Mouse (Mus musculus): ENCODE results near the gene Gm20388. TPM values are rescaled to one million over a fixed set of nuclear protein-coding genes. Genes with fewer than 3 reads are reported as not detected.

The Gm20388 gene
- polyA plus RNA-seq, 1 experiment from 2014 or later = 7.4 TPM

DNA sequence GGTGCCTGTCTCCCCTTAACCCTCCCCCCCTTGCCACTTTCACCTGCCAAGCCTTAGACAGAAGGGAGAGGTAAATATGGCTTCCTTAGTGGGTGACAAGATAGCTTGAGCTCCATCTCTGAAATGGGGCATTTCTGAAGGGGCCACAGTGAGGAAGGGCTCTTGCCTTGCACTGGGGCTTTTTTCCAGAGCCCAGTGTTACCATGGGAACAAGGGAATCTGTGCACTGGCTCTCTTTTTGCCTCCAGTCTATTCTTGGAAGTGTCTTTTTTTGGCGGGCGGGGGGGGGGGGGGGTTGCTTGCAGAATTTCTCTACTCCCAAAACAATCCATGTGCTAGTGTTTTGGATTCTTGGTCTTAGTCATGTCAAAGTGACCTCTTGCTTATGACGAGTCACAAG, 2104.0 kb downstream of the Gm20388 start:
- Histone ChIP-seq H3K9ac (ENCODE audit: low read length) (no peak overlapping the region), H3K4me1 (ENCODE audit: control insufficient read depth, insufficient read depth, low read length) (0 out of 2 replicates have a peak, but pooled peaks cover 2% of the 10 kb centered on the region), H3K4me2 (ENCODE audit: low read depth, low read length) (no peak overlapping the region), H3K27me3 (ENCODE audit: control insufficient read depth, insufficient read depth, low read length) (no peaks in the 10 kb centered on the region), H3K36me3 (ENCODE audit: control insufficient read depth, insufficient read depth, low read length) (no peaks in the 10 kb centered on the region; the same call in 1 of the 2 replicates), H3K9me3 (replicated peaks; ENCODE audit: control insufficient read depth, low read length) (no peaks in the 10 kb centered on the region), H3K27ac (ENCODE audit: low read length) (no peak overlapping the region), H3K4me3 (replicated peaks; ENCODE audit: low read length) (no peak overlapping the region)
- 69% methylated on average over 3 of the region's 3 CpGs for WGBS
- ATAC-seq (ENCODE audit: insufficient read depth, low FRiP score) = no peak

DNA sequence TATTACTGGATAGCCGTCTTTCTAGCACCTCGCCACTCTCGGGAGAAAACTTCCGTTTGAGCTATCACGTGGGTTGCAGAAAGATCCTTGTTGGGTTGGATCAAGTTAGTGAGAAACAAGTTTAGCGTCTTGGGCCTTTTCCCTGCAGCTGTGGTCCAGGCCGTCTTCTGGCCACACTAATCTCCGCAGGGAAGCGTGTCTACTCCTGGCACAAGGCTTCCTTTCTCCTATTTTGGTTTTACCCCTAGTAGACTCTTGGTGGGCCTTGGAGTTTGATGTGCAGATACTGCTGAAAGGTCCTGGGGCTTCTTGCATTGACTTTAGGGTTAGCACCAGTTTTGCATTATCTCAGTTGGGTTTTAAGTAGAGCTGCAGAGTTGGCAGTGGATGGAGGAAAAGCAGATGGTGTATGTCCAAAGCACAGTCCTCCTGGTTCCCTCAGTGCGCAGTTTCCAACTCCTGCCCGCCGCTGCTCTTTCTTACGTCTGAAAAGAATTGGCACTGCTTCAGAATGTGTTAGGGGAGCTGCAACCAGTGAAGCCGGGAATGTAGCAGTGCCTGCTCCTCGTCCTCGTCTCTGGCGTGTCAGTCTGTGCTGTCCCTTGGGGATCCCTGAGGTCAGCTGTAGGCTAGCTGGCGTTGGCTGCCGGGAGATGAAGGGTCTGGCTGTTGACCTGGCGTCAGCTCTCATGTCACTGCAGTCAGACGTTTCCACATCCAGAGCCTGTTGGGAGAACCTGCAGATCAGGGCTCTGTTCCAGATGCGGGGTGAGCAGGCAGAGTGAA, 2107.6 kb downstream of the Gm20388 start:
- ATAC-seq (ENCODE audit: insufficient read depth, low FRiP score) = peak; percentile 35; the same call in 1 of the 2 replicates
- H3K36me3 ChIP-seq (ENCODE audit: control insufficient read depth, insufficient read depth, low read length) = no peaks in the 10 kb centered on the region; the same call in 1 of the 2 replicates
- 62% methylated on average over 22 of the region's 22 CpGs for WGBS

DNA sequence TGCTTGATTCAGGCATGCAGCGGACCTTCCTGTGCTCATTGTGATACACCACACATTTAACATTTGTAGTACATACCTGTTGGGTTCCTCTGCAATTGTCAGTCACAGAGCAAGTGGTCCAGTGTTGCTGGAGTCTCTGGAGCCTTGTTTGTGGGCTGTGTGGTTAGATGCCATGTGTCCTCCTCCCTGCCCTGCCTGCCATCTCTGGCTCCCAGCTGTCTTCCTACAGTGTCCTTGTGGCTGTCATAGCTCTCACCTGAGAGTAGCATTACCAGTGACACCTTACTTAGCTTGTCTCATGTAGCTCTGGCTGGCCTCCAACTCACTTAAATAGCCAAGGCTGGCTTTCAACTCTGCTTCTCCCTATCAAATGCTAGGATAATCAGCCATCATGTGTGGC, 2108.5 kb downstream of the Gm20388 start:
- Histone ChIP-seq H3K27me3 (ENCODE audit: control insufficient read depth, insufficient read depth, low read length) (no peaks in the 10 kb centered on the region), H3K4me1 (ENCODE audit: control insufficient read depth, insufficient read depth, low read length) (0 out of 2 replicates have a peak, but pooled peaks cover 8% of the 10 kb centered on the region), H3K9me3 (replicated peaks; ENCODE audit: control insufficient read depth, low read length) (no peaks in the 10 kb centered on the region), H3K4me3 (replicated peaks; ENCODE audit: low read length) (no peak overlapping the region), H3K27ac (ENCODE audit: low read length) (no peak overlapping the region), H3K4me2 (ENCODE audit: low read depth, low read length) (no peak overlapping the region), H3K36me3 (ENCODE audit: control insufficient read depth, insufficient read depth, low read length) (no peaks in the 10 kb centered on the region; the same call in 1 of the 2 replicates), H3K9ac (ENCODE audit: low read length) (no peak overlapping the region)
- no peak for ATAC-seq (ENCODE audit: insufficient read depth, low FRiP score)
- 97% methylated on average over 1 of the region's 1 CpGs for WGBS

More for the DNA sequence above, 2107.6 kb downstream of the Gm20388 start:
- Histone ChIP-seq H3K9ac (ENCODE audit: low read length) (no peak overlapping the region), H3K9me3 (replicated peaks; ENCODE audit: control insufficient read depth, low read length) (no peaks in the 10 kb centered on the region), H3K4me1 (ENCODE audit: control insufficient read depth, insufficient read depth, low read length) (0 out of 2 replicates have a peak, but pooled peaks cover 8% of the 10 kb centered on the region), H3K27me3 (ENCODE audit: control insufficient read depth, insufficient read depth, low read length) (no peaks in the 10 kb centered on the region), H3K4me3 (replicated peaks; ENCODE audit: low read length) (no peak overlapping the region), H3K4me2 (ENCODE audit: low read depth, low read length) (no peak overlapping the region), H3K27ac (ENCODE audit: low read length) (peak overlapping the region; percentile 31; the same call in 1 of the 2 replicates)

DNA sequence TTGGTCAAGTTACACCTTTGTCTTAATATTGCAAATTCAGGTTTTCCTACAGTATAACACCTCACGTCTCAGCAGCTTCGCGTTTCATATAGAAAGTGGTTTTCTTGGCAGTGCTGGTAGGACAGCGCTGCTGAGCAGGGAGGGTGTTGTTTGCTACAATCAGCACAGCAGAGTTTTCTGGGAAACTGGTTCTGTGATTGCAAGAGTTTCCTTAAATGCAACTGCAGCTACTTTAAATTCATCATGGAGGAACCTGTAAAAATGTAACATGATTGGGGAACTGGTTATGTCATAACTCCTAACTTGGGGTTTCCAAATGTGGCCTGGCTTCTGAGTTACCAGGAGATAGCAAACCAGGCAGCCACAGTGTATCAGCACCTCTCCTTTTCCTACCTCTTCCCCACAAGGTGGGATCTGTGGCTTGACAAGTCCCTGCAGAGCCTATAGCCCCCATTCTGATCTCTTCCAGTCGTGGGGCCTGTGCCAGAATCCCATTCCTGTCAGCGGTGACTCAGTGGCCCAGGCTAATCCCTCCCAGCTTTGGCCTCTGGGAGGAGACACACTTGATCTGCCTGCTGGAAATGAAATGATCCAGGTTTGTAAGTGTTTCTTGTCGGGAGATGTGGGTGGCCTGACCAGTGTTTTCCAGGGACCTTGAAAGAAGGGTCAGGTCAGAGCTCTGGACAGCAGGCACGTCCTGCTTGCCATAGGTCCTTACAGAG, 2109.6 kb downstream of the Gm20388 start:
- Histone ChIP-seq H3K27me3 (ENCODE audit: control insufficient read depth, insufficient read depth, low read length) (no peaks in the 10 kb centered on the region), H3K9me3 (replicated peaks; ENCODE audit: control insufficient read depth, low read length) (no peaks in the 10 kb centered on the region), H3K4me1 (ENCODE audit: control insufficient read depth, insufficient read depth, low read length) (0 out of 2 replicates have a peak, but pooled peaks cover 8% of the 10 kb centered on the region), H3K9ac (ENCODE audit: low read length) (no peak overlapping the region), H3K36me3 (ENCODE audit: control insufficient read depth, insufficient read depth, low read length) (no peaks in the 10 kb centered on the region; the same call in 1 of the 2 replicates), H3K4me2 (ENCODE audit: low read depth, low read length) (no peak overlapping the region), H3K27ac (ENCODE audit: low read length) (0 out of 2 replicates have a peak overlapping the region, but pooled peaks have one; percentile 14), H3K4me3 (replicated peaks; ENCODE audit: low read length) (no peak overlapping the region)
- ATAC-seq (ENCODE audit: insufficient read depth, low FRiP score) = no peak
- WGBS = 72% methylated on average over 8 of the region's 8 CpGs

DNA sequence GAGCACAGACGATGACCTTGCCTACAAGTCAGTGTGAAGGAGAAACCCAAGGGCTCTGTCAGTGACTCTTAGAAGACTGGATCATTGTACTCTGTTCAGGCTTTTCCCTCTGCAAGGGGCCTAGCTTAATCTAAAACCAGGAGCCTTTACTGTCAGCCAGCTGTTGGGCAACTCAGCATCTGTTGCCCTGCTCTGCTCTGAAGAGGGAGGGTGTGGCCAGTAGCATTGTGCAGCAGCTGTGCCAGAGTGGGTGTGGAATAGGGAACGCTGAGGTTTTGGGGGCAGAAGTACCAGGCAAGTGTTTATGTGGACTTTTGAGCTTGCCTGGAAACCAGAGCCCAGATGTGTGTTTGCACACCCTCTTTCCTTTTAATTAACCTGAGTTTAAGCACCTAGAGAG, 2111.1 kb downstream of the Gm20388 start:
- ATAC-seq (ENCODE audit: insufficient read depth, low FRiP score) = no peak

DNA sequence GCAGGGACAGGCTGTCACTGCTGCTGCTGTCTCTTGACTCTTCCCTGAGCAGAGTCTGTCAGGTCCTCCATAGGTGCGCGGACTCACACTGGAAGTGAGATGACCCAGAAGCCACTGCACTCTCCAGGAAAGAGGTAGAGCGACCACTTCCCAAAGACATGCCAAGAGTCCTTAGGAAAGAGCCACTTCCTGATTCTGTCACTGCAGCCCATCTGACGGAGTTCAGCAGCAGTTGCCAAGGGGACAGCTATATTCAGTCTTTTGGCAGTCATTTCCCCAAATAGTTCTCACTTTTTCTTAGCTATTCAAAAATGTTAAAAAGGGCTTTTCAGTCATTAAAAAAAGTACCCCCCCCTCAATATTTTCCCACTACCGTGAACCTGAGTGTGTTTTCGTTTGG, 2111.6 kb downstream of the Gm20388 start:
- ATAC-seq (ENCODE audit: insufficient read depth, low FRiP score) = no peak
- Histone ChIP-seq H3K4me2 (ENCODE audit: low read depth, low read length) (no peak overlapping the region), H3K9ac (ENCODE audit: low read length) (no peak overlapping the region), H3K27ac (ENCODE audit: low read length) (no peak overlapping the region), H3K36me3 (ENCODE audit: control insufficient read depth, insufficient read depth, low read length) (peaks cover 7% of the 10 kb centered on the region), H3K9me3 (replicated peaks; ENCODE audit: control insufficient read depth, low read length) (no peaks in the 10 kb centered on the region), H3K4me3 (replicated peaks; ENCODE audit: low read length) (no peak overlapping the region), H3K27me3 (ENCODE audit: control insufficient read depth, insufficient read depth, low read length) (no peaks in the 10 kb centered on the region), H3K4me1 (ENCODE audit: control insufficient read depth, insufficient read depth, low read length) (0 out of 2 replicates have a peak, but pooled peaks cover 8% of the 10 kb centered on the region)
- 81% methylated on average over 6 of the region's 6 CpGs for WGBS

More for the DNA sequence above, 2111.1 kb downstream of the Gm20388 start:
- WGBS = 77% methylated on average over 2 of the region's 2 CpGs
- Histone ChIP-seq H3K4me1 (ENCODE audit: control insufficient read depth, insufficient read depth, low read length) (0 out of 2 replicates have a peak, but pooled peaks cover 8% of the 10 kb centered on the region), H3K27me3 (ENCODE audit: control insufficient read depth, insufficient read depth, low read length) (no peaks in the 10 kb centered on the region), H3K9me3 (replicated peaks; ENCODE audit: control insufficient read depth, low read length) (no peaks in the 10 kb centered on the region), H3K9ac (ENCODE audit: low read length) (no peak overlapping the region), H3K27ac (ENCODE audit: low read length) (no peak overlapping the region), H3K4me2 (ENCODE audit: low read depth, low read length) (no peak overlapping the region), H3K36me3 (ENCODE audit: control insufficient read depth, insufficient read depth, low read length) (peaks cover 1% of the 10 kb centered on the region; the same call in 1 of the 2 replicates), H3K4me3 (replicated peaks; ENCODE audit: low read length) (no peak overlapping the region)

DNA sequence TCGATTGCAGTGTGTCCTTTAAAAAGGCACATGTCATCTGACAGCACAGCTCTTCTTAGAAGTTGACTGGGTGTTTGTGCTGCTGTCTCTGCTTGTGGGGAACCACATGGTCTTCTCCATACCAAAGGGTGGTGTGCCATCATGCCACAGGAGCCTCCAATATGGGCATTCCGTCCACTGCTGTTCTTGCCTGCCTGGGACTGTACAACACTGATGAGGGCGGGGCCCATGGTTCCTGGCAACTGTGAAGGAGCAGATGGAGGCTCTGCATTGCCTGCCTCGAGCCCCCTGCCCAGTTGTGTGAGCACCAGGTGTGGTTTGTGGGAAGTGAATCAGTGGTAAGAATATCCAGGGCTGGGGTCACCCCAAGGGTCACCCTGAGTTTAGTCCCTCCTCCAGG, 2112.1 kb downstream of the Gm20388 start:
- Histone ChIP-seq H3K27ac (ENCODE audit: low read length) (no peak overlapping the region), H3K4me1 (ENCODE audit: control insufficient read depth, insufficient read depth, low read length) (0 out of 2 replicates have a peak, but pooled peaks cover 8% of the 10 kb centered on the region), H3K27me3 (ENCODE audit: control insufficient read depth, insufficient read depth, low read length) (no peaks in the 10 kb centered on the region), H3K4me2 (ENCODE audit: low read depth, low read length) (no peak overlapping the region), H3K9ac (ENCODE audit: low read length) (no peak overlapping the region), H3K36me3 (ENCODE audit: control insufficient read depth, insufficient read depth, low read length) (peaks cover 7% of the 10 kb centered on the region), H3K4me3 (replicated peaks; ENCODE audit: low read length) (no peak overlapping the region), H3K9me3 (replicated peaks; ENCODE audit: control insufficient read depth, low read length) (no peaks in the 10 kb centered on the region)
- no peak for ATAC-seq (ENCODE audit: insufficient read depth, low FRiP score)
- 77% methylated on average over 4 of the region's 4 CpGs for WGBS

DNA sequence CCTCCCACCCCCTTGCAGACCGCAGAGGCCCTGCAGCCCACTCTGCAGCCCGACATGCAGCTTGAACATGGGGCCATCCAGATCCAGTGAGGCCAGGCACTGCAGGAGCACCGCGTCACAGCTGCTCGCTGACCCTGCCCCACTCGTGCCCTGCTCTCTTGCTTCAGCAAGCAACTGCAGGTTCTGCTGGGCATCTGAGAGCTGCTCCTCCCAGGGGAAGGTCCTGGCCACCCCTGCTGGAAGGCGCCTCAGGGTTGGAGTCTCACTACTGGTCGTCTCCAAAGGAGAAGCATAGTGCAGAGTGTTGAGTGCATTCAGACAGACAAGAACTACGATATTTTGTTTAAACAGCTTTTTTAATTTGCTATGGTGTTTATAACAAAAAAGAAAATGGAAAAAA, 2114.9 kb downstream of the Gm20388 start:
- Histone ChIP-seq H3K36me3 (ENCODE audit: control insufficient read depth, insufficient read depth, low read length) (peaks cover 7% of the 10 kb centered on the region), H3K27ac (ENCODE audit: low read length) (no peak overlapping the region), H3K4me3 (replicated peaks; ENCODE audit: low read length) (no peak overlapping the region), H3K9me3 (replicated peaks; ENCODE audit: control insufficient read depth, low read length) (no peaks in the 10 kb centered on the region), H3K4me2 (ENCODE audit: low read depth, low read length) (no peak overlapping the region), H3K27me3 (ENCODE audit: control insufficient read depth, insufficient read depth, low read length) (no peaks in the 10 kb centered on the region), H3K4me1 (ENCODE audit: control insufficient read depth, insufficient read depth, low read length) (0 out of 2 replicates have a peak, but pooled peaks cover 5% of the 10 kb centered on the region), H3K9ac (ENCODE audit: low read length) (no peak overlapping the region)
- no peak for ATAC-seq (ENCODE audit: insufficient read depth, low FRiP score)
- 92% methylated on average over 9 of the region's 9 CpGs for WGBS

DNA sequence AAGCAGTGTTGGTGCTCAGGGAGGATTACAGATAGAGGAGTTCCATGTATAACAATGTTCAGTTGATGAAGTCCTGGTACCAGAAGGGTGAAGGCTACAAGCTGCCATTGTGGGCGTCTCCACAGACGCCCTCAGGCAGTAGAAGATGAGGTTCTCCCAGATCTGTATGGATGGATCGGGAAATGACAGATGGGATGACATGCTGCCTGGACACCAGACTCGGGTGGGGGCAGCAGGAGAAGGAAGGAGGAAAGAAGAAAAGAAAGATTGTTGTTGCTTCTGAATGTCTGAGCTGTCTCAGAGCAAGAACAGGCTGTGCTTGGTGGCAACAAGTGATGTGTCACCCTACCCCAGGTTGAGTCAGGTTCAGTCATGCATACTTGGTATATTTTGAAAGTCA, 2117.5 kb downstream of the Gm20388 start:
- H3K9ac ChIP-seq (ENCODE audit: low read length) = no peak overlapping the region
- H3K36me3 ChIP-seq (ENCODE audit: control insufficient read depth, insufficient read depth, low read length) = peaks cover 7% of the 10 kb centered on the region
- H3K4me2 ChIP-seq (ENCODE audit: low read depth, low read length) = no peak overlapping the region
- no peaks in the 10 kb centered on the region for H3K27me3 ChIP-seq (ENCODE audit: control insufficient read depth, insufficient read depth, low read length)
- 75% methylated on average over 4 of the region's 4 CpGs for WGBS
- H3K4me3 ChIP-seq (replicated peaks; ENCODE audit: low read length) = no peak overlapping the region
- ATAC-seq (ENCODE audit: insufficient read depth, low FRiP score) = no peak
- no peak overlapping the region for H3K27ac ChIP-seq (ENCODE audit: low read length)
- H3K9me3 ChIP-seq (replicated peaks; ENCODE audit: control insufficient read depth, low read length) = no peaks in the 10 kb centered on the region
- H3K4me1 ChIP-seq (ENCODE audit: control insufficient read depth, insufficient read depth, low read length) = no peaks in the 10 kb centered on the region
